Mouse (Mus musculus) thymus, adult 2 months (tissue): ENCODE measurements around the gene Tmem145. TPM values are rescaled to one million over a fixed set of nuclear protein-coding genes. Genes with fewer than 3 reads are reported as not detected.

ENCODE experiments used
- DNase-seq: peaks from one replicate; pipeline ENCODE4 v3.0.0; 2021
- H3K27ac ChIP-seq: fragments of 200-500 bp; 2 replicates; pipeline ENCODE4 v1.5.1; 2012; ENCODE audit warnings: low read length, control low read depth; ENCODE audit not compliant: control insufficient read depth, insufficient read depth
- H3K27me3 ChIP-seq: fragments of 200-500 bp; 2 replicates; pipeline ENCODE4 v1.6.1; 2012; ENCODE audit warnings: mild to moderate bottlenecking, low read length, moderate library complexity, mixed read lengths; ENCODE audit not compliant: control insufficient read depth, insufficient read depth
- H3K36me3 ChIP-seq: fragments of 200-500 bp; 2 replicates; pipeline ENCODE4 v1.6.1; 2012; ENCODE audit warnings: mild to moderate bottlenecking, low read length, moderate library complexity; ENCODE audit not compliant: control insufficient read depth, insufficient read depth
- H3K4me1 ChIP-seq: fragments of 200-500 bp; replicated peaks from 2 replicates; pipeline ENCODE4 v1.6.1; 2012; ENCODE audit warnings: low read length; ENCODE audit not compliant: control insufficient read depth, insufficient read depth
- H3K4me3 ChIP-seq: fragments of 200-500 bp; 2 replicates; pipeline ENCODE4 v1.5.1; 2012; ENCODE audit warnings: mild to moderate bottlenecking, low read length, control low read depth, moderate library complexity; ENCODE audit not compliant: control insufficient read depth, insufficient read depth
- CTCF ChIP-seq: fragments of 200-500 bp; IDR thresholded peaks from 2 replicates; pipeline ENCODE4 v1.5.1; 2012; ENCODE audit warnings: mild to moderate bottlenecking, control low read depth, low read length, moderate library complexity, borderline replicate concordance; ENCODE audit not compliant: control insufficient read depth, poor library complexity, insufficient read depth; ENCODE audit errors: extremely low read depth
- POLR2A ChIP-seq: fragments of 200-500 bp; IDR thresholded peaks from 2 replicates; pipeline ENCODE4 v1.6.1; 2012; ENCODE audit warnings: mild to moderate bottlenecking, low read length, control low read depth, moderate library complexity; ENCODE audit not compliant: control insufficient read depth, poor library complexity, insufficient read depth; ENCODE audit errors: extremely low read depth
- WGBS: fragments of 180-500 bp; shearing (Covaris S2); methylation state at CpG from one replicate; pipeline ENCODE4 v1.1.7; 2018; 5-methylcytosine and 5-hydroxymethylcytosine counted together
- polyA plus RNA-seq: library from polyadenylated mRNA; depleted of rRNA; stranded (reverse); fragments of >200 nt; gene quantifications from 2 replicates; pipeline ENCODE4 v1.2.3, GENCODE M21; 2012

Tmem145 gene
- polyA plus RNA-seq, 1 experiment, result 0.08 TPM

- Histone ChIP-seq H3K27ac (peak overlapping the region; percentile 59; the same call in 1 of the 2 replicates), H3K36me3 (no peaks in the 10 kb centered on the region), H3K4me3 (no peak overlapping the region), H3K27me3 (no peaks in the 10 kb centered on the region), H3K4me1 (peaks cover 66% of the 10 kb centered on the region)
- 5% methylated on average over 4 of the region's 4 CpGs for WGBS
- TF ChIP-seq POLR2A, result no peak
- 0 out of 2 replicates have a peak, but pooled peaks have one; percentile 20 for TF ChIP-seq CTCF
- DNase-seq, result no peak
These were observed 27.9 kb upstream of the Tmem145 start for GRCm38 (mm10) chr7:25277998-25278340.

DNA sequence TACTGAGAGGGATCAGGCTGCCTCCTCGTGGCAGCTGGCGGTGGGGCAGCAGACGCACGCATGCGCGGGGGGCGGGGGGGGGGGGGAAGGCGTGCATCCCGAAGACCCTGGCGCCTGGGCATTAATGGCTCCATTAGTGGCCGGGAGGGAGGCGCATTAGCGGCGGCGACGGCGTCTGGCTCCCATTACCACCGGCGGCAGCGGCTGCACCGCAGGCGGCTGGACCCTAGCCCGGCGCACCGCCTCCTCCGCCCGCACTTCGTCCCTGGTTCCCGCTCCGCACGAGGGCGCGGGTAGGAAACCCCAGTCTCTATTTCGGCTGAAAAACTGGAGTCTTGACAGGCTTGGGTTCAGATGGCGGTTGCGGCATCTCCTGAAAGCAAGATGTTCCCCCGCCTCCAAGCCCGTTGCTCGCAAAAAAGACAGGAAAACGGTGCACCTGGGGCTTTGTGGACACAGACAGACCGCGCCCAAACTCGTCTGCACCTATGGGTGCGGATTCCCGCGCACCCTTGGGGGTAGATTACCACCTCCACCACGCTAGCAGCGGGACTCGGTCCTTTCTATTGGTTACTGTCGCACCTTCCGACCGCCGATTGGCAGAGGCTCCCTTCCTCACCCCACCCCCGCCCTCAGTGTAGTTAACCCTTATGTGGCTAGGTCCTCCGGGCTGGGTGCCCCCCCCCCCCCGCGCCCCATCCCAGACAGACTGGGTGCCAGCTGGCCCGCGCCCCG lies 27.4 kb upstream of the Tmem145 start:
- Histone ChIP-seq H3K27ac (peak overlapping the region; percentile 90), H3K4me3 (peak overlapping the region; percentile 64), H3K36me3 (no peaks in the 10 kb centered on the region), H3K27me3 (no peaks in the 10 kb centered on the region), H3K4me1 (peaks cover 66% of the 10 kb centered on the region)
- under 1% methylated on average over 59 of the region's 60 CpGs for WGBS
- peak; percentile 90 for DNase-seq
- peak; percentile 82; the same call in 1 of the 2 replicates for TF ChIP-seq POLR2A
- no peak for TF ChIP-seq CTCF

DNA sequence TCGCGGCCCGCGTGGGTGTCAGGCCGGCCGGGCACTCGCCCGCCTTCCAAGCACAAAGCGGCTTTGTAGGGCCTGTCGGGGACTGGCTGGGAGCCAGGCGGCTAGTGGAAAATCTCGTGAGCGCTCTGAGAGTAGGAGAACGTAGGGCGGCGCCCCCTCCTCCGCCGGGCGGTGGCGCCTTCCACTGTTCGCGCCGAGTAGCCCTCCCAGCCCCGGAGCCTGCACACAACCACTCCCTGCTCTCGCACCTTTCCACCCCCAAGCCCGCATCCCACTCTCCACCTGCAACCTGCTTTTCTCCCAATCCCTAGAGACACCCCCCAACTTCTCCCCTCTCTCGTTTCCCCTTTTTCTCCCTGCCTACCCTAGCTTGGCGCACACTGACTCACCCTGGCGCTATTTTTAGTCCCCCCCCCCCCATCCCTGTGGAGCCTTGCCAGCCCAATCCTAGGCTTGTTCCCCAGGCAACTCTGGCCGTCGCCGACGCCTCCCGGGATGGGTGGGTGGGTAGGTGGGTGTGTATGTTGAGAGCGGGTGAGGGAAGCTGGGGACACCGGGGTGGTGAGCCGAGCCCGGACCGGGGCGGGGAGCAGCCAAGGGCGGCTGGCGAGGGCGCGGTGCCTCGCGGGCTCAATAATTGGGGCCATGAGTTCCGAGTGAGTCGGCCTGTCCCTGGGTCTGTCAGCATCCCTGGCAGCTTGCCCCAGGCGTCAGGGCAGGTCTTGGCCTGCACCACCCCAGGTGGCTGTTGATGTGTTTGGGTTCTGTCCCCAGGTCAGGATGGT lies 26.6 kb upstream of the Tmem145 start:
- Histone ChIP-seq H3K27ac (peak overlapping the region; percentile 48; the same call in 1 of the 2 replicates), H3K36me3 (no peaks in the 10 kb centered on the region), H3K27me3 (no peaks in the 10 kb centered on the region), H3K4me3 (peak overlapping the region; percentile 58), H3K4me1 (peaks cover 66% of the 10 kb centered on the region)
- TF ChIP-seq POLR2A (no peak; the same call in 1 of the 2 replicates), CTCF (peak; percentile 9; the same call in 1 of the 2 replicates)
- peak; percentile 86 for DNase-seq
- under 1% methylated on average over 49 of the region's 49 CpGs for WGBS

GRCm38 (mm10) chr7:25279861-25280791 lies 25.8 kb upstream of the Tmem145 start:
- DNase-seq, result peak; percentile 17

DNA sequence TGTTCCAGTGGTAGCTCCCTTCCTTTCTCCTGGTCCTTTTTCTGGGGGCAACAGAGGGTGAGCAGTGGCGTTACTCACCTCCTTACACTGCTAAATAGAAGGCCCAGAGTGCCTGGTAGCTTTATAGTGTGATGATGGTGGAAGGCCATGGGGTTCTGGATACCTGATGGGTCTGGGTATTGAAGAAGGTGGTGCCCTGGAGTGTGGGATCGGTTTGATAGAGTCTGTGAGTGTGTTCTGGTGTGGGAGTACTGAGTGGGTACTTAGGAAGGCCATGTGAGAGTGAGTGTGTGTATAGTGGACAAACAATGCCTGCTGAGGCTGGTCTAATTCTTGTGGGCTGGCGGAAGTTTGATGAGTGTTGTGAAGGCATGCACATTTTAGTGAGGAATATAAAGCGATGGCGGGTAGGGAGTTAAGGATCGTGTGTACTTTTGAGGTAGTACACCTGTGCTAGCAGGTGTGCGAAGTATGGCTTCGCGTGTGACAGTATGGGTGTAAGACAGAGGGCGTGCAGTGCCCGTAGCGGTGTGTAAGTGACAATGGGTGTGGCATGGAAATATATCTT lies 24.7 kb upstream of the Tmem145 start:
- 28% methylated on average over 12 of the region's 12 CpGs for WGBS
- peaks cover 49% of the 10 kb centered on the region for H3K4me1 ChIP-seq
- H3K27ac ChIP-seq, result peak overlapping the region; percentile 16
- TF ChIP-seq POLR2A (no peak), CTCF (no peak)
- peak overlapping the region; percentile 24 for H3K4me3 ChIP-seq
- no peak for DNase-seq
- peaks cover 12% of the 10 kb centered on the region for H3K36me3 ChIP-seq
- H3K27me3 ChIP-seq, result no peaks in the 10 kb centered on the region

More at GRCm38 (mm10) chr7:25279861-25280791, 25.8 kb upstream of the Tmem145 start:
- Histone ChIP-seq H3K4me1 (peaks cover 59% of the 10 kb centered on the region), H3K27ac (peak overlapping the region; percentile 24; the same call in 1 of the 2 replicates), H3K27me3 (no peaks in the 10 kb centered on the region), H3K36me3 (peaks cover under 1% of the 10 kb centered on the region), H3K4me3 (peak overlapping the region; percentile 58)
- 22% methylated on average over 6 of the region's 6 CpGs for WGBS
- TF ChIP-seq POLR2A, result no peak
- no peak for TF ChIP-seq CTCF
